Mouse (Mus musculus) embryonic fibroblast, embryonic 13.5 days (primary cell): ENCODE measurements around the gene Smad6. TPM values are rescaled to one million over a fixed set of nuclear protein-coding genes. Genes with fewer than 3 reads are reported as not detected.

Experiments
- H3K27ac ChIP-seq: 2 replicates; pipeline ENCODE4 v1.5.1; 2012; ENCODE audit warnings: low read length, control low read depth, inconsistent platforms; ENCODE audit not compliant: insufficient read depth
- H3K4me1 ChIP-seq: 2 replicates; pipeline ENCODE4 v1.6.1; 2011; ENCODE audit warnings: low read length; ENCODE audit not compliant: control insufficient read depth, insufficient read depth
- H3K4me3 ChIP-seq: 2 replicates; pipeline ENCODE4 v1.5.1; 2011; ENCODE audit warnings: mild to moderate bottlenecking, control low read depth, low read length; ENCODE audit not compliant: insufficient read depth
- CTCF ChIP-seq: IDR thresholded peaks from 2 replicates; pipeline ENCODE4 v1.5.1; 2011; ENCODE audit warnings: mild to moderate bottlenecking, control low read depth, low read length, moderate library complexity, borderline replicate concordance; ENCODE audit not compliant: insufficient read depth
- POLR2A ChIP-seq: IDR thresholded peaks from 2 replicates; pipeline ENCODE4 v1.6.1; 2011; ENCODE audit warnings: low read depth, mild to moderate bottlenecking, control low read depth, low read length, moderate library complexity
- polyA plus RNA-seq: library from polyadenylated mRNA; stranded (reverse); fragments of >200 nt; gene quantifications from 2 replicates; pipeline ENCODE4 v1.2.4, GENCODE M21; 2011; ENCODE audit warnings: low read depth; ENCODE audit not compliant: missing spikeins, insufficient read length

Gene Smad6
- polyA plus RNA-seq, 1 experiment: 8.3 TPM

DNA sequence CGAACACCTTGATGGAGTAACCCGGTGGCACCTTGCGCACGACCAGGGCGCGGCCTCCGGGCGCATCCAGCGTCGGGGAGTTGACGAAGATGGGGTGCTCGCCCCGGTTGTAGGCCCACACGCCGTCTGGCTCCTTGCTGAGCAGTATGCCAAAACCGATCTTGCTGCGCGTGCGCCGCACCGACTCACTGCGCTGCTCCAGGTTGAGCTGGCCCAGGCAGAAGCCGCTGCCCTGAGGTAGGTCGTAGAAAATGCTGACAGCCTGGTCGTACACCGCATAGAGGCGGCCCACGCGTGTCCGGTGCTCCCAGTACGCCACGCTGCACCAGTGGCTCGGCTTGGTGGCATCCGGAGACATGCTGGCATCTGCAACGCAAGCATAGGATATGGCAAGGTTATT is 68.2 kb downstream of the Smad6 start:
- TF ChIP-seq POLR2A: no peak
- TF ChIP-seq CTCF: no peak
- no peak overlapping the region for H3K27ac ChIP-seq
- H3K4me1 ChIP-seq: peaks cover 7% of the 10 kb centered on the region
- H3K4me3 ChIP-seq: no peak overlapping the region

DNA sequence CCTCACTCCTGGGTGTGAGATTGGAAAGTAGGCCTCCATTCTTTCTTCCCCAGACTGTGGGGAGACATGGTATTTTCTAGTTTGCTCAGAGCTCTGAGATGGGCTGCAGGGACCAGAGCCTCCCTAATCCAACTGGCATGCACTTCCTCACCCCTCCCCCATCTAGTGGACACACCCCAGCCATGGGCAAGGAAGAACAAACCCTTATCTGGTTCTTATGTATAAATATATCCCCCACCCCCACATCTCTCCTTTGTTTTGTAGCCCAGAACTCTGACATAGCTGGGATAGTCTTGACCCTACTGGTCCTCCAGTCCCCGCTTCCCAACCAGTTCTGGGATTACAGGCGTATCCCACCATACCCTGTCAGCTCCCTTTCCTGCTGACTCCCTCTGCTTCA is 69.3 kb downstream of the Smad6 start:
- Histone ChIP-seq H3K4me3 (no peak overlapping the region), H3K27ac (no peak overlapping the region), H3K4me1 (no peaks in the 10 kb centered on the region)
- no peak for TF ChIP-seq CTCF
- no peak for TF ChIP-seq POLR2A

DNA sequence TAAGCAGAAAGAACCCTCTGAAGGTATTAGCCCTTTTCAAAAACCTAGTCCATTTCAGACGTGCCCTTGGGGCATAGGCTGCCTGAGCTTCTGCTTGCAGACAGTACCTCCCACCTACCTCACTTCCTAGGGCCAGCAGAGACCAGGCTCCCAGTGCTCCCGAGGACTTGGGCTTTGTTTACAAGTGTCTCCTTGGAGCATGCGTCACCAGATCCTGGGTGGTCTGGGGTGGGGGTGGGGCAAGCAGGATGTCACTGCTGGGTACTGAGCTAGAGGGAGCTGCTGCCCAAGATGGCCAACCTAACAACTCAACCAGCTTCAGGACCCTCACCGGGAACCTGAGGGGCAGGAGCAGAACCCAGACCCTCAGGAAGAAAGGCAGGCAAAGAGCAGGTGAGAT is 71.5 kb downstream of the Smad6 start:
- Histone ChIP-seq H3K27ac (no peak overlapping the region), H3K4me3 (no peak overlapping the region), H3K4me1 (no peaks in the 10 kb centered on the region)
- TF ChIP-seq POLR2A: no peak
- TF ChIP-seq CTCF: no peak

DNA sequence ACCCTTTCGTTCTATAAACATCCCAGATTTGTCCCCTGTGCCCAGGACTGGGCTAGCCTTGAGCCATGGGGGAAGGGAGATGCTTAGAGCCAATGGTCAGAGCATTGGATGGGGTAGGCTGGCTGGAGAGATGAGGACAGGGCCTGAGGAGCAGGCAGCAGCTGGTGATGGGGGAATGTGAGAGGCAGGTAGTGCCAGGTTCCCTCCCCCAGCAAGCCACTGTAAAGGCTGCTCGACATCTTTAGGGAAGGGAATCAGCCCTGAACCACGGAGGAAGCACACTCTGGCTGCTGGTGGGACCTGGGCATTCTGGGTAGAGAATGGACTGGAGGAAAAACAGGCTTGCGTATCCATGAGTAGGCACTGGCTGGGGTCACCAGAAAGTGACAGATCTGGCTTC is 72.5 kb downstream of the Smad6 start:
- Histone ChIP-seq H3K4me1 (no peaks in the 10 kb centered on the region), H3K4me3 (no peak overlapping the region), H3K27ac (no peak overlapping the region)
- TF ChIP-seq CTCF (no peak), POLR2A (no peak)

DNA sequence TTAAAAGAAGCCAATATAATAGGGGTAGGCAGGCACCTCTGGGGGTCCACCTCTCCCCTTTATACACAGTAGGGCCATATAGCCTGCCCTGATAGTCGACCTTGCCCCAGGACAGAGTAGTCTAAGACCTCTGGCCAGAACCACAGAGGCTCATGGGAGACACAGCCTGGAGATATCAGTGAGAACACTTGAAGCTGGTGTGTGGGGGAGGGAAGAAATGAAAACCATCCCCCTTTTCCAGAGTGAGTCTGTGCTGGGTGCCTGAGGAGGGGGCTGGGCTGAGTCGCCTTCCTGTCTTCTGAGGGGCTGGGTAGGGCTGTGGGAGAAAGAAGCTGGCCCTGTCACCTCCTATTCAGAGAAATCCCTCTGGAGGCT is 79.3 kb downstream of the Smad6 start:
- H3K27ac ChIP-seq: peak overlapping the region; percentile 97
- H3K4me3 ChIP-seq: no peak overlapping the region
- no peak for TF ChIP-seq CTCF
- no peak for TF ChIP-seq POLR2A
- H3K4me1 ChIP-seq: peaks cover 16% of the 10 kb centered on the region

DNA sequence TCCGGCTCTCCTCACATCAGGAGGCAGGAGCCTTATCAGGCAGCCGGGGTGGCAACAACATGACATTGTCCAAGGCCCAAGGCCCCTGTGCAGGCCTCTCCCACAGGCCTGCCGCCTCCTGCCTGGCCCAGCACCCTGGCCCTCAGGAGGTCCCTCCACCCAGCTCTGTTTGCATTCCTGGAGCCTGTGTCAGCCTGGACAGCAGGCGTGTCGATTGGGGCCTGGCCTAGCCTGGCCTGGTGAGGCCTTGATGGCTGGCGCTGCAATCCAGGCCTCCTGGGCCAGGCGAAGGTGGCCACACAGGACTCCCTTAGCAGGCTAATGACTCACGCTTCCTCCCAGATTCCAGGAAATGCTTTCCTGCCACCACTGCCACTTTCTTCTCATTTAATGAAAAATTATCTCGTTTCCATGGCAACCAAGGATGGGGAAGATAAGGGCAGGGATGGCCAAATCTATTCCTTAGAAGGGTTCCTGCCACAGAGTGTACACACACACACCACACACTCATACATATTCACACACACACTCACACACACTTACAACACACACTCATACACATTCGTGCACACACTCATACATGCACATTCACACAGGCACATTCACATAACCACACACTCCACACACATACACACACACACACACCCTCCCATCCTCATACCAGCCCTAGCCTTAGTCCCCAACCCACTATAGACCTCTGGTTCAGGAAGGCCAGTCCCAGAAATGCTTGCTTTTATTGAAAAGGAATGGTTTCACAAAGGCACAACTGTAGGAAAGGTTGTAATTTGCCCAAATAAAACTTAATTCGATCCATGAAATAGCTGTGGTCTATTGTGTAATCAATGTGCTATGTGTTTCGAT is 79.9 kb downstream of the Smad6 start:
- Histone ChIP-seq H3K4me3 (no peak overlapping the region), H3K4me1 (peaks cover 16% of the 10 kb centered on the region), H3K27ac (peak overlapping the region; percentile 97)
- TF ChIP-seq POLR2A (peak; percentile 51; the same call in 1 of the 2 replicates), CTCF (no peak)

DNA sequence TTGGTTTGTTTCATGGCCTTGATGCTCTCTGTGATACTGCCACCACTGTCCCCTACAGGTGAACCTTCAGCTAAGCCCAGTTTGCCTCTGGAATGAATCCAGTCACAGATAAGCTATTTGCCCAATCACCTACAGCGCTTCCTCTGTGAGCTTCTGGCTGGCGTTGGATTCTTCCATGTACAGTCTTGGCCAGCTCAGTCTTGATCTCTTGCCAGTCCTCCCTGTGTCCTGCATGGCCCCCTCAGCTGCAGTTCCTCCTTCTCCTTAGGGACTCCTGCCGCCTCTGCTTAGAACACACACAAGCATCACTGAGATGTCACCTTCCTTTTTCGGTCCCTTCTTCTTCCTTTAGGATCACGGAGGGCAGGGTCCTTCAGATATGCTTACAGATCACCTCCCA is 85.6 kb downstream of the Smad6 start:
- Histone ChIP-seq H3K4me3 (no peak overlapping the region), H3K4me1 (peaks cover 2% of the 10 kb centered on the region), H3K27ac (no peak overlapping the region)
- TF ChIP-seq CTCF: no peak
- no peak for TF ChIP-seq POLR2A

DNA sequence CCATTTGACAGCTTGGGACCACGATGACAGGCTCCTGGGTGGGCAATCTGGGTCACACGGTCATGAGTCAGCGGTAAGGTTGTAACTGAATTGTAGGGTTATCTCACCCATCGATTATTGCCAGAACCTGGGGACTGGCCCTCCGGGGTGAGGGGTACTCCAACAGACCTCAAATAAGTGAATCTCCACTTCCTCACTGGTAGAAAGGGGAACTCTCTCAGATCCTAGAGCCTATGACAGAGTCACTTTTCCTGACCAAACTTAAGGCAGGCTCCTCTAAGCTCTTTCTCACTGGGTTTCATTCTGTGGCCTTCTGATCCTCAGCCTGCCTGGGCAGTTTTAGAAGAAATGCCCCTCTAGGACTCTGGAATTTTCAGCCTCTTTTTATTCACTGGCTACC is 88.8 kb downstream of the Smad6 start:
- H3K4me1 ChIP-seq: peaks cover 6% of the 10 kb centered on the region
- H3K4me3 ChIP-seq: no peak overlapping the region
- no peak overlapping the region for H3K27ac ChIP-seq
- no peak for TF ChIP-seq POLR2A
- TF ChIP-seq CTCF: no peak

DNA sequence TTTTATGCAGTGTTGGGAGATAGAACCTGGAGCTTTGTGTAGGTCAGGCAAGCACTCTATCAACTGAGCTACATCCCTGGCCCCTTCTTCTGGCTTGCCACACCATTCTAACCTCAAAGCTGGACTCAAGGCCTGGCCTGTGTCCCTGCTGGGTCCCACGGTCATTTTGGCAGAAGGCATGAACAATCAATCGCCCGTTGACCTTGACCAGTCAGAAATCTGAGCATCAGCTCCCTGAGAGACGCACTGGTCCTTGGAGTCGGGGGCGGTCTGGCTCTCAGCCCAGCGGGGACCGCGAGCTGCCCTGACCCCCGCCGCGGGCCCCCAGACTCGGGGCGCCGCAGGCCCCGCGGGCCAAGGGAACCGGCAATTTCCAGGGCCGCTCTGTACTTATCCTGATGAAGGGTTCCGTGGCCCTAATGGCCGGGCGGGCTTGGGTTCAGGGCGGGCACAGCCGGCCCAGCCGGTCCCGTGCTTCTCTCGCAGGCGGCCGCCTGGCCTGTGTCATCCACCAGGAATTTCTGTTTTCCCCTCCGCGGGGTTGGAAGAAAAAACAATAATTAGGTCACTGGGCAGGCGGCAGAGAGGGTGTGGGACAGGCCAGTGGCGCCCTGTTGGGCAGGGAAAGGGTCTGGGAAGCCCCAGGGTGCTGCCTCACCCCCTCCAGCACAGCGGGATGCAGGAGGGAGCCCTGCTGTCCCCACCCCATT is 94.4 kb downstream of the Smad6 start:
- peak overlapping the region; percentile 86 for H3K27ac ChIP-seq
- no peak overlapping the region for H3K4me3 ChIP-seq
- TF ChIP-seq CTCF (no peak), POLR2A (peak; percentile 30; the same call in 1 of the 2 replicates)
- H3K4me1 ChIP-seq: peaks cover 15% of the 10 kb centered on the region

DNA sequence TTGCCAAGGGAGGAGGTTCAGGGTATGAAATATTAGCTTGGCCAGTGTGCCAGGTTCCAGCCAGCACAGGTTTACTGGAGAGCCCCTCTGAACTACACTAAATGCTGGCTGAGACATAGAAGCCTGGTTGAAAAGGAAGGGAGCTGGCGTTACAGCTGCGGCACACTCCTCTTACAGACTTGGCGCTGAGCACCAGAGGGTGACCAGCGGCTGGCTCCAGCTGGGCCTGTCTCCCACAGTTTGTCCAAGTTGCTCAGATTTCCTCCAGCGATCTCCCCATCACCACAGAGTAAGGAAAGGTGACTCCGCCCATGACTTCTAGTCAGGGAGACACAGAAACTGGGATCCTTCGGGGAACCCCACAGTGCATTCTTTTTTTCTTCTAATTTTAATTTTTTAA is 95.5 kb downstream of the Smad6 start:
- Histone ChIP-seq H3K27ac (no peak overlapping the region), H3K4me1 (peaks cover 15% of the 10 kb centered on the region), H3K4me3 (no peak overlapping the region)
- TF ChIP-seq CTCF (no peak), POLR2A (no peak)
